Mouse (Mus musculus) lung, postnatal 14 days (tissue): Measurements from ENCODE around the gene Ccdc155.
A peak's percentile ranks its signal among the peaks of the same experiment; 100 is the strongest.
"Not testable (repeated sequence)": the region's sequence is repeated elsewhere in the genome, so short reads cannot be mapped to it uniquely, and the experiment has no call there.

Source experiments
- DNase-seq: peaks from one replicate; pipeline ENCODE4 v3.0.0; 2021

Ccdc155 gene

GRCm38 (mm10) chr7:45162551-45162950 lies 42.1 kb downstream of the Ccdc155 start:
- no peak for DNase-seq

- DNase-seq, result peak; percentile 91
Measured at GRCm38 (mm10) chr7:45161612-45162473, 42.8 kb downstream of the Ccdc155 start.

- DNase-seq, result no peak
Measured at GRCm38 (mm10) chr7:45160866-45161265, 43.8 kb downstream of the Ccdc155 start.

GRCm38 (mm10) chr7:45160316-45160800 lies 44.3 kb downstream of the Ccdc155 start:
- DNase-seq, result no peak

GRCm38 (mm10) chr7:45158991-45159390 lies 45.7 kb downstream of the Ccdc155 start:
- DNase-seq, result no peak

- no peak for DNase-seq
Measured at GRCm38 (mm10) chr7:45157459-45157858, 47.2 kb downstream of the Ccdc155 start.

GRCm38 (mm10) chr7:45156206-45156605 lies 48.5 kb downstream of the Ccdc155 start:
- DNase-seq, result no peak

GRCm38 (mm10) chr7:45155590-45155989 lies 49.1 kb downstream of the Ccdc155 start:
- no peak for DNase-seq

- DNase-seq, result peak; percentile 58
Measured at GRCm38 (mm10) chr7:45154993-45155514, 49.6 kb downstream of the Ccdc155 start.

- peak; percentile 97 for DNase-seq
Measured at GRCm38 (mm10) chr7:45154096-45154992, 50.3 kb downstream of the Ccdc155 start, which contains the start of the genes Pih1d1 and Aldh16a1. Gene Pih1d1 (plus strand): TSS chr7:45154303. Gene Aldh16a1 (minus strand): TSS chr7:45154584.

- no peak for DNase-seq
Measured at GRCm38 (mm10) chr7:45153586-45153985, 51.1 kb downstream of the Ccdc155 start.

- DNase-seq, result not testable (repeated sequence)
Measured at GRCm38 (mm10) chr7:45153052-45153451, 51.6 kb downstream of the Ccdc155 start.

GRCm38 (mm10) chr7:45151303-45151702 lies 53.4 kb downstream of the Ccdc155 start:
- DNase-seq, result peak; percentile 64

GRCm38 (mm10) chr7:45150321-45150720 lies 54.4 kb downstream of the Ccdc155 start:
- no peak for DNase-seq

GRCm38 (mm10) chr7:45149545-45149944 lies 55.1 kb downstream of the Ccdc155 start:
- DNase-seq, result peak; percentile 54

- no peak for DNase-seq
Measured at GRCm38 (mm10) chr7:45148534-45149098, 56.1 kb downstream of the Ccdc155 start.

- no peak for DNase-seq
Measured at GRCm38 (mm10) chr7:45147899-45148298, 56.8 kb downstream of the Ccdc155 start.

- no peak for DNase-seq
Measured at GRCm38 (mm10) chr7:45147267-45147666, 57.4 kb downstream of the Ccdc155 start.

- no peak for DNase-seq
Measured at GRCm38 (mm10) chr7:45145460-45145859, 59.2 kb downstream of the Ccdc155 start.

- DNase-seq, result no peak
Measured at GRCm38 (mm10) chr7:45144368-45145174, 60.1 kb downstream of the Ccdc155 start.

- DNase-seq, result no peak
Measured at GRCm38 (mm10) chr7:45141914-45142313, 62.8 kb downstream of the Ccdc155 start.

GRCm38 (mm10) chr7:45141319-45141718 lies 63.4 kb downstream of the Ccdc155 start:
- DNase-seq, result no peak
